Mouse (Mus musculus): ENCODE data around the gene Gabrr2. TPM values are rescaled to one million over a fixed set of nuclear protein-coding genes. Genes with fewer than 3 reads are reported as not detected.

Gene Gabrr2
- polyA plus RNA-seq, 1 experiment from 2014 or later: 1.6 TPM

Other genes starting within 250 kb of the Gabrr2 start
- gene Ankrd6, start 112.2 kb upstream of the Gabrr2 start, polyA plus RNA-seq (2015; fragmentation: Nextera tagmentation; extraction: Ambion mirVana): 10.1 and 12.8 TPM in 2 replicates
- gene Rragd, start 80.0 kb upstream of the Gabrr2 start, polyA plus RNA-seq (2015; fragmentation: Nextera tagmentation; extraction: Ambion mirVana): 10.1 and 12.5 TPM in 2 replicates
- gene Ube2j1, start 31.6 kb upstream of the Gabrr2 start, polyA plus RNA-seq (2015; fragmentation: Nextera tagmentation; extraction: Ambion mirVana): 38.1 and 43.0 TPM in 2 replicates
- gene Gabrr1, start 69.5 kb downstream of the Gabrr2 start, polyA plus RNA-seq (2015; fragmentation: Nextera tagmentation; extraction: Ambion mirVana): 0.09 TPM in 1 of 2 replicates, not detected in the other
- 0.18 TPM in 1 of 2 replicates, not detected in the other for gene Pm20d2, start 126.7 kb downstream of the Gabrr2 start, polyA plus RNA-seq (2015; fragmentation: Nextera tagmentation; extraction: Ambion mirVana)
- gene Srsf12, start 146.0 kb downstream of the Gabrr2 start, polyA plus RNA-seq (2015; fragmentation: Nextera tagmentation; extraction: Ambion mirVana): 1.9 and 2.9 TPM in 2 replicates
- 182 and 195 TPM in 2 replicates for gene Pnrc1, start 227.2 kb downstream of the Gabrr2 start, polyA plus RNA-seq (2015; fragmentation: Nextera tagmentation; extraction: Ambion mirVana)
- gene Rngtt, start 247.3 kb downstream of the Gabrr2 start, polyA plus RNA-seq (2015; fragmentation: Nextera tagmentation; extraction: Ambion mirVana): 33.1 and 35.2 TPM in 2 replicates

All from thymus, postnatal 0 days (tissue).